Mouse (Mus musculus): Measurements from ENCODE around the gene Ttll3. TPM values are rescaled to one million over a fixed set of nuclear protein-coding genes. Genes with fewer than 3 reads are reported as not detected.

The Ttll3 gene
- polyA plus RNA-seq, 1 experiment from 2014 or later: 7.1 TPM

GRCm38 (mm10) chr6:113429965-113430364 lies 40.9 kb downstream of the Ttll3 start:
- Histone ChIP-seq H3K9ac (no peak overlapping the region), H3K4me1 (no peaks in the 10 kb centered on the region), H3K36me3 (no peaks in the 10 kb centered on the region), H3K4me2 (replicated peaks) (no peak overlapping the region), H3K9me3 (peaks cover 2% of the 10 kb centered on the region; the same call in 1 of the 2 replicates), H3K4me3 (no peak overlapping the region), H3K27me3 (replicated peaks) (0 out of 2 replicates have a peak, but pooled peaks cover 3% of the 10 kb centered on the region), H3K27ac (no peak overlapping the region)
- no peak for ATAC-seq (ENCODE audit: low FRiP score, low read depth)
- WGBS: 83% methylated on average over 3 of the region's 3 CpGs

GRCm38 (mm10) chr6:113430846-113431245 lies 41.8 kb downstream of the Ttll3 start:
- Histone ChIP-seq H3K36me3 (no peaks in the 10 kb centered on the region), H3K4me2 (replicated peaks) (no peak overlapping the region), H3K4me3 (no peak overlapping the region), H3K9me3 (peaks cover 2% of the 10 kb centered on the region; the same call in 1 of the 2 replicates), H3K4me1 (no peaks in the 10 kb centered on the region), H3K27me3 (replicated peaks) (no peaks in the 10 kb centered on the region), H3K9ac (no peak overlapping the region), H3K27ac (no peak overlapping the region)
- 69% methylated on average over 3 of the region's 3 CpGs for WGBS
- no peak for ATAC-seq (ENCODE audit: low FRiP score, low read depth)

GRCm38 (mm10) chr6:113431801-113432200 lies 42.7 kb downstream of the Ttll3 start:
- H3K4me2 ChIP-seq (replicated peaks): no peak overlapping the region
- no peak overlapping the region for H3K27ac ChIP-seq
- H3K9me3 ChIP-seq: peaks cover 2% of the 10 kb centered on the region; the same call in 1 of the 2 replicates
- ATAC-seq (ENCODE audit: low FRiP score, low read depth): no peak
- H3K36me3 ChIP-seq: no peaks in the 10 kb centered on the region
- no peak overlapping the region for H3K9ac ChIP-seq
- no peaks in the 10 kb centered on the region for H3K4me1 ChIP-seq
- no peaks in the 10 kb centered on the region for H3K27me3 ChIP-seq (replicated peaks)
- no peak overlapping the region for H3K4me3 ChIP-seq
- 64% methylated on average over 3 of the region's 3 CpGs for WGBS

GRCm38 (mm10) chr6:113433661-113434060 lies 44.6 kb downstream of the Ttll3 start:
- Histone ChIP-seq H3K4me1 (no peaks in the 10 kb centered on the region), H3K4me3 (no peak overlapping the region), H3K9ac (no peak overlapping the region), H3K27me3 (replicated peaks) (no peaks in the 10 kb centered on the region), H3K9me3 (no peaks in the 10 kb centered on the region), H3K27ac (no peak overlapping the region), H3K4me2 (replicated peaks) (no peak overlapping the region), H3K36me3 (no peaks in the 10 kb centered on the region)
- 83% methylated on average over 3 of the region's 3 CpGs for WGBS
- ATAC-seq (ENCODE audit: low FRiP score, low read depth): no peak

GRCm38 (mm10) chr6:113434691-113435090 lies 45.6 kb downstream of the Ttll3 start:
- Histone ChIP-seq H3K4me1 (no peaks in the 10 kb centered on the region), H3K27me3 (replicated peaks) (no peaks in the 10 kb centered on the region), H3K9ac (no peak overlapping the region), H3K27ac (no peak overlapping the region), H3K36me3 (no peaks in the 10 kb centered on the region), H3K4me2 (replicated peaks) (no peak overlapping the region), H3K9me3 (no peaks in the 10 kb centered on the region), H3K4me3 (no peak overlapping the region)
- 82% methylated on average over 7 of the region's 7 CpGs for WGBS
- ATAC-seq (ENCODE audit: low FRiP score, low read depth): no peak

- no peak within 1 kb of the TSS for H3K4me3 ChIP-seq
- no peak within 1 kb of the TSS for H3K27ac ChIP-seq
- ATAC-seq (ENCODE audit: low FRiP score, low read depth): no peak
- H3K4me2 ChIP-seq (replicated peaks): no peak within 1 kb of the TSS
- no peaks in the 10 kb centered on the region for H3K4me1 ChIP-seq
- no peak within 1 kb of the TSS for H3K9ac ChIP-seq
- H3K36me3 ChIP-seq: no peaks in the 10 kb centered on the region
- no peaks in the 10 kb centered on the region for H3K27me3 ChIP-seq (replicated peaks)
- H3K9me3 ChIP-seq: no peaks in the 10 kb centered on the region
- 81% methylated on average over 9 of the region's 9 CpGs for WGBS
These were observed 46.7 kb downstream of the Ttll3 start, which contains the start of gene Cidec for GRCm38 (mm10) chr6:113435664-113436205. Gene Cidec, minus strand, starts transcription at chr6:113435760.

DNA sequence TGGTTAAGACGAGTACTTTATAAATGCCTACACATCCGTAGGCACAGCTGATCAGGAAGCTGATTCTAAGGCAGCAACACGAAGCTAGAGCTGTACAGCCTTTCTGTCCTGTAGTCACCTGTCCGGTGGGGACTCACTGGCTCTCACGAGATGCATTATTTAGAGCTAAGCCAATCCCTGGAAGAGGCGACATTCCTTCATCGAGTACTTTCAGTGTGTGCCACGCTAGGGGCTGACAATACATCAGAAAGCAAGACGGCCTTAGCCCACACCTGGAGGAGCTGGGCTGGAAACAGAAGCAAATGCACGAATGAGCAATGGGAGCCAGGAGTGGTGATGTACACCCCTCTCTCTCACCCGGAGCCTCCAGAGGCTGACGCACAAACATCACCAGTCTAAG lies 48.1 kb downstream of the Ttll3 start:
- Histone ChIP-seq H3K27ac (no peak overlapping the region), H3K36me3 (no peaks in the 10 kb centered on the region), H3K9me3 (no peaks in the 10 kb centered on the region), H3K4me2 (replicated peaks) (no peak overlapping the region), H3K4me1 (no peaks in the 10 kb centered on the region), H3K27me3 (replicated peaks) (no peaks in the 10 kb centered on the region), H3K4me3 (no peak overlapping the region), H3K9ac (no peak overlapping the region)
- no peak for ATAC-seq (ENCODE audit: low FRiP score, low read depth)
- WGBS: 78% methylated on average over 12 of the region's 12 CpGs

GRCm38 (mm10) chr6:113438721-113439430 lies 49.8 kb downstream of the Ttll3 start:
- Histone ChIP-seq H3K9me3 (no peaks in the 10 kb centered on the region), H3K4me3 (no peak overlapping the region), H3K36me3 (no peaks in the 10 kb centered on the region), H3K9ac (no peak overlapping the region), H3K27me3 (replicated peaks) (no peaks in the 10 kb centered on the region), H3K4me1 (peaks cover 6% of the 10 kb centered on the region), H3K27ac (no peak overlapping the region), H3K4me2 (replicated peaks) (no peak overlapping the region)
- WGBS: 64% methylated on average over 12 of the region's 12 CpGs
- no peak for ATAC-seq (ENCODE audit: low FRiP score, low read depth)

DNA sequence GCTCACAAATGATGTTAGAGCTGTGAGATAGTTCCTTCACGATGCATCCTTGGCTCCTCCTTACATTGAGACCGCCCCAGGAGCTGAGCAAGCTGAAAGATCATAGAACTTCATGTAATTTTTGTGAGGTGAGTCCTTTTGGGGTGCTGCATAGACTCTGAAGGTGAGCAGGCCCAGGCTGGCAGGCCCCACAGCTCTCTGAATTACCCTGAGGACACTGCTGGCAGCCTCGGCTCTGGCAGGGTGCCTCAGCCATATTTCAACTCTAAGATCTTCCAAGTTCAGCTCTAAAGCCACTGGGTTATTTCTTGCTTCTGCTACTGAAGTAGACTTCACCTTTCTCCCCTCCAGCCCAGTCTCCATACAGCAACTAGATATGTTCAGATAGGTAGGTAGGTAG lies 51.6 kb downstream of the Ttll3 start:
- Histone ChIP-seq H3K27me3 (replicated peaks) (no peaks in the 10 kb centered on the region), H3K4me2 (replicated peaks) (no peak overlapping the region), H3K27ac (no peak overlapping the region), H3K9me3 (no peaks in the 10 kb centered on the region), H3K4me1 (peaks cover 6% of the 10 kb centered on the region), H3K4me3 (no peak overlapping the region), H3K36me3 (no peaks in the 10 kb centered on the region), H3K9ac (no peak overlapping the region)
- ATAC-seq (ENCODE audit: low FRiP score, low read depth): no peak
- WGBS: 84% methylated on average over 3 of the region's 3 CpGs

DNA sequence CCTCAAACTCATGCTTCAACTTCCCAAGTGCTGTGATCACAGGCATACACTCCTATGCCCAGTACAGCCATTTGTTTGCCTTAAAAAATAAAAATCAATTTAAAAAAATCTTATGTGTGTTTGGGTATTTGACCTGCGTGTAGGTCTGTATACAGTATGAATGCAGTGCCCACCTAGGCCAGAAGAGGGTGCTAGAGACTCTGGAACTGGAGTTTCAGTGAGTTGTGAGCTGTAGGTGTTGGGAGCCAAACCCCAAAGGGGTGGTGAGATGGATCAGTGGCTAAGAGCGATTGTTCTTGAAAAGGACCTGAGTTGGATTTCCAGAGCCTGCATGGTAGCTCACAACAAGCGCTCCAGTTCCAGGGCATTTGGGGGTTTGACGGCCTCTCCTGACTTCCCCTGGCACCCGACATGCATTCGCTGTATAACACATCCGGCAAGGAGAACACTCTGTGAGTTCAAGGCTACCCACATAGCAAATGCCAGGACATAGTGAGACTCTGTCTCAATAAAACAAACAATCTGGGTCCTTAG lies 52.2 kb downstream of the Ttll3 start:
- Histone ChIP-seq H3K9ac (no peak overlapping the region), H3K4me3 (no peak overlapping the region), H3K4me1 (peaks cover 6% of the 10 kb centered on the region), H3K4me2 (replicated peaks) (no peak overlapping the region), H3K27me3 (replicated peaks) (no peaks in the 10 kb centered on the region), H3K9me3 (no peaks in the 10 kb centered on the region), H3K27ac (no peak overlapping the region), H3K36me3 (peaks cover under 1% of the 10 kb centered on the region; the same call in 1 of the 2 replicates)
- WGBS: 54% methylated on average over 7 of the region's 7 CpGs
- peak; percentile 22; the same call in 1 of the 2 replicates for ATAC-seq (ENCODE audit: low FRiP score, low read depth)

DNA sequence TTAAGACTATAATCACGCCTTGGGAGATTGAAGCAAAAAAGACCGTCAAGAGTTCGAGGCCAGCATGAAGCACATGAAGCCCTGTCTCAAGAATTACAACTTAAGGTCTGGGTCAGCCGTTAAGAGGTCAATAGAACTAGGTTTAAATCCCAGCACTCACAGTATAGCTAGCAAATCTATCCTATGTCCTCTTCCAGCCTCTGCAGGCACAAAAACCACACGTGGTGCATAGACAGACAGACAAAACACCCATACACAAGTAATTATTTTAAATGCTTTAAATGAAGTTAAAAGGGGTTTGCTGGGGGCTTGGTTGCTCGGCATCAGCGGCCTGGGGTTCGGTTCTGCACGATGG lies 53.0 kb downstream of the Ttll3 start:
- Histone ChIP-seq H3K36me3 (peaks cover 9% of the 10 kb centered on the region), H3K9me3 (no peaks in the 10 kb centered on the region), H3K4me2 (replicated peaks) (peak overlapping the region; percentile 89), H3K9ac (peak overlapping the region; percentile 86), H3K4me3 (peak overlapping the region; percentile 85), H3K27me3 (replicated peaks) (no peaks in the 10 kb centered on the region), H3K27ac (no peak overlapping the region), H3K4me1 (peaks cover 6% of the 10 kb centered on the region)
- WGBS: 43% methylated on average over 9 of the region's 9 CpGs
- ATAC-seq (ENCODE audit: low FRiP score, low read depth): peak; percentile 55

DNA sequence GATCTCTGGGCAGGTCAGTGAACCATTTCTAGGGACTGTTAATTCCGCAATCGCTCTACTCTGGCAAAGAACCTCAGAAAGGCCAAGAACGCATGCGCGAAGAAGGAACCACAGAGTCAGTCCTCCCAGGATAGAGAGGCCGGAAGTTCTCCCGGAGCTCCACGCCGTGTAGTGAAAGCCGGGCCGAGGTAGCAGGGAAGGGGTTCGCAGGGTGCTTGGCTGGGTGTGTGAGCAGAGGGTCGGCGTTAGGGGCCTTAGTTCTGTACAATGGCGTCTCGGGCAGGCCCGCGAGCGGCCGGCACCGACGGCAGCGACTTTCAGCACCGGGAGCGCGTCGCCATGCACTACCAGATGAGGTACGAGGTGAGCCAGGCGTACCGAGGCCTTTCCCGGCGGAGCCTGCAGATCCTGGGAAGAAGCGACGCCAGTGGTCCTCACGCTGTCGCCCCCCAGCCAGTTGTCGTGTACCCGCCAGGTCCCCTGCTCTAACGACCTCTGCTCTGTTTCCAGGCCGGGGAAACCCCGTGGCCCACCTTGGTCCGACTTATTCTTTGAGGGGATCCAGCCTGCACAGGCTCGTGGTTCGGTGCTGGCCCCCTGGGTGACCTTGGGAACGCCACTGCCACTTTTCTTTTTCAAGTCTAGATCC lies 53.5 kb downstream of the Ttll3 start, which contains the start of gene Jagn1:
Jagn1 (plus strand) TSS at position 128 of the 649 bp plus-strand sequence.
- Histone ChIP-seq H3K4me2 (replicated peaks) (peak within 1 kb of the TSS; percentile 89), H3K9ac (peak within 1 kb of the TSS; percentile 86), H3K27ac (no peak within 1 kb of the TSS), H3K4me1 (peaks cover 6% of the 10 kb centered on the region), H3K4me3 (peak within 1 kb of the TSS; percentile 85), H3K9me3 (no peaks in the 10 kb centered on the region), H3K36me3 (peaks cover 14% of the 10 kb centered on the region), H3K27me3 (replicated peaks) (no peaks in the 10 kb centered on the region)
- WGBS: under 1% methylated on average over 45 of the region's 45 CpGs
- ATAC-seq (ENCODE audit: low FRiP score, low read depth): peak; percentile 89

All from neural tube, embryonic 12.5 days (tissue).